Comparison of ENCODE assay signal across 8 mouse cellular contexts in genomic region chr17:50795445-50796095, GRCm38 (mm10).
DNase-seq lines count a peak whose midpoint lies in the region; ATAC-seq and TF ChIP-seq lines count a peak whose summit lies in the region.

No protein-coding gene starts in this region.

- no peak overlapping the region for H3K4me3 ChIP-seq in embryonic facial prominence, embryonic 10.5 days
- no peak overlapping the region for H3K4me3 ChIP-seq in heart, embryonic 10.5 days
- H3K4me3 ChIP-seq in kidney, embryonic 14.5 days (ENCODE audit: low read length), result no peak overlapping the region
- no peak overlapping the region for H3K4me3 ChIP-seq in liver, adult 2 months (ENCODE audit: insufficient read depth, low read depth, low read length)

- no peaks in the 10 kb centered on the region for H3K4me1 ChIP-seq in embryonic facial prominence, embryonic 10.5 days
- no peaks in the 10 kb centered on the region for H3K4me1 ChIP-seq in heart, embryonic 10.5 days
- no peaks in the 10 kb centered on the region for H3K4me1 ChIP-seq in kidney, embryonic 14.5 days (ENCODE audit: control insufficient read depth, insufficient read depth, low read length)
- no peaks in the 10 kb centered on the region for H3K4me1 ChIP-seq in liver, adult 2 months (ENCODE audit: control insufficient read depth, insufficient read depth, low read length)

- peak; percentile 99 for ATAC-seq in CD4-positive, CD25-positive, alpha-beta regulatory T cell, adult 4 months
- peak; percentile 85 for ATAC-seq in kidney, embryonic 14.5 days (ENCODE audit: low FRiP score, low TSS enrichment)

- H3K27ac ChIP-seq in embryonic facial prominence, embryonic 10.5 days (replicated peaks), result no peak overlapping the region
- no peak overlapping the region for H3K27ac ChIP-seq in heart, embryonic 10.5 days
- H3K27ac ChIP-seq in kidney, embryonic 14.5 days (ENCODE audit: low read depth, low read length), result no peak overlapping the region
- no peak overlapping the region for H3K27ac ChIP-seq in liver, adult 2 months (replicated peaks; ENCODE audit: insufficient read depth, low read depth, low read length)

- H3K79me2 ChIP-seq in liver, adult 2 months (ENCODE audit: control insufficient read depth, insufficient read depth, low read length), result no peaks in the 10 kb centered on the region; the same call in 1 of the 2 replicates

- H3K36me3 ChIP-seq in embryonic facial prominence, embryonic 10.5 days (replicated peaks), result no peaks in the 10 kb centered on the region
- H3K36me3 ChIP-seq in heart, embryonic 10.5 days, result no peaks in the 10 kb centered on the region
- no peaks in the 10 kb centered on the region for H3K36me3 ChIP-seq in kidney, embryonic 14.5 days (ENCODE audit: control insufficient read depth, insufficient read depth, low read length)
- no peaks in the 10 kb centered on the region for H3K36me3 ChIP-seq in liver, adult 2 months (ENCODE audit: control insufficient read depth, insufficient read depth, low read length)

- no peak overlapping the region for H3K4me2 ChIP-seq in kidney, embryonic 14.5 days (replicated peaks; ENCODE audit: low read depth, low read length)

- DNase-seq in adrenal gland, postnatal 14 days, result peak; percentile 78
- peak; percentile 58 for DNase-seq in embryonic facial prominence, embryonic 10.5 days (ENCODE audit: low spot score)
- peak; percentile 83 for DNase-seq in heart, embryonic 10.5 days (ENCODE audit: low spot score)
- peak; percentile 58 for DNase-seq in liver, adult 2 months (ENCODE audit: extremely low read depth, low read depth, low spot score)
- peak; percentile 39 to 57 for DNase-seq in natural killer cell, adult 2 months (ENCODE audit: low spot score in 2 of 2)
- peak; percentile 42 for DNase-seq in telencephalon, adult 2 months (ENCODE audit: low read depth, low spot score)

- TF ChIP-seq CTCF in liver, adult 2 months (IDR thresholded peaks at IDR 0.05; ENCODE audit: low read depth, low read length), result peak; percentile 56

- H3K9me3 ChIP-seq in embryonic facial prominence, embryonic 10.5 days, result no peaks in the 10 kb centered on the region
- no peaks in the 10 kb centered on the region for H3K9me3 ChIP-seq in heart, embryonic 10.5 days
- no peaks in the 10 kb centered on the region for H3K9me3 ChIP-seq in kidney, embryonic 14.5 days (ENCODE audit: control insufficient read depth, low read length)

- no peaks in the 10 kb centered on the region for H3K27me3 ChIP-seq in embryonic facial prominence, embryonic 10.5 days (replicated peaks; ENCODE audit: low read depth, poor library complexity, severe bottlenecking)
- no peaks in the 10 kb centered on the region for H3K27me3 ChIP-seq in heart, embryonic 10.5 days (ENCODE audit: insufficient read depth, poor library complexity, severe bottlenecking)
- H3K27me3 ChIP-seq in kidney, embryonic 14.5 days (ENCODE audit: control insufficient read depth, insufficient read depth, low read length), result no peaks in the 10 kb centered on the region
- H3K27me3 ChIP-seq in liver, adult 2 months (ENCODE audit: control insufficient read depth, insufficient read depth, low read length), result no peaks in the 10 kb centered on the region

- TF ChIP-seq POLR2A in liver, adult 2 months (IDR thresholded peaks at IDR 0.05; ENCODE audit: extremely low read depth, insufficient read depth, low read length), result no peak

- H3K9ac ChIP-seq in kidney, embryonic 14.5 days (ENCODE audit: low read depth, low read length), result no peak overlapping the region
- no peak overlapping the region for H3K9ac ChIP-seq in liver, adult 2 months (ENCODE audit: low read depth, low read length)

- WGBS in embryonic facial prominence, embryonic 10.5 days, result 72% methylated on average over 6 of the region's 6 CpGs
- 65% methylated on average over 6 of the region's 6 CpGs for WGBS in heart, embryonic 10.5 days
- 71% methylated on average over 6 of the region's 6 CpGs for WGBS in kidney, embryonic 14.5 days
- WGBS in liver, adult 2 months, result 71% methylated on average over 6 of the region's 6 CpGs
